Mouse (Mus musculus): ENCODE data around the gene Trak1. TPM values are rescaled to one million over a fixed set of nuclear protein-coding genes. Genes with fewer than 3 reads are reported as not detected.

The Trak1 gene
- polyA plus RNA-seq, 1 experiment: 31.0 TPM

DNA sequence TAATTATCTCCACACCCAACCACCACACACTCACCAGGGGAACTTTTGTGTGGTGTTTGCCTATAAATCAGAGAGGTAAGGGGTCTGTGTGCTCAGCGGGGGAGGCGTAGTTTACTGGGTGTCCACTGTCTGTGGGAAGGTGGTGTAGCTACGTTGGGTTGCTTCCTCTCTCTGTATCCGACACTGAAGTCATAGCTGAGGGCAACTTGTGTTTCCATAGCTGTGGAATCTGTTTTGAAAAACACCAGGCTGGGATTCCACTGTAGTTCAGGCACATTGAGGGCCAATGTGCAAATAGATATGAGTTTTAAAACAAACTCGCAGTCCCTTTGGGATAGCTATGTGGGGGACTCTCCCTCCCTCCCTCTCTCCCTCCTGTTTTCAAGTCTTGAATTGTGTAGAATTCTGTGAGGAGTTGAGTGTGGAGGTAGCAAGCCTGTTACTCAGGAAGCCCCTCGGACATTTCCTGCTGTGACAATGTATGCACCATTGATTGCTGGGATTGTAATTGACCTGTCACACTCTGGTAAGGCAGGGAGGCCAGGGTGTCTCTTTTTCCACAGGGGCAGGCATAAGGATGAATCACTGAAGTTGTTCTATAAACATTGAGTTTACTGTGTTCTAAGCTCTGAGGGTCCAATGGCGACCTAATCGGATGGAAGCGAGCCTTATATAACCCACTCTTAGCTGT, 54.2 kb downstream of the Trak1 start:
- Histone ChIP-seq H3K27me3 (ENCODE audit: control insufficient read depth, insufficient read depth, low read length) (no peaks in the 10 kb centered on the region), H3K36me3 (ENCODE audit: control insufficient read depth, insufficient read depth, low read length) (no peaks in the 10 kb centered on the region), H3K4me1 (ENCODE audit: control insufficient read depth, insufficient read depth, insufficient read length) (peaks cover 13% of the 10 kb centered on the region; the same call in 1 of the 2 replicates), H3K4me3 (ENCODE audit: extremely low read depth, insufficient read depth, insufficient read length) (no peak overlapping the region), H3K27ac (ENCODE audit: insufficient read depth, low read length) (no peak overlapping the region)
- no peak for DNase-seq (ENCODE audit: low read depth in 1 of 2, low spot score in 2 of 2)
- 78% methylated on average over 9 of the region's 9 CpGs for WGBS
- TF ChIP-seq POLR2A (IDR thresholded peaks at IDR 0.05; ENCODE audit: low read depth, low read length) (no peak), CTCF (IDR thresholded peaks at IDR 0.05; ENCODE audit: extremely low read depth, insufficient read depth, insufficient read length, insufficient replicate concordance) (no peak)

DNA sequence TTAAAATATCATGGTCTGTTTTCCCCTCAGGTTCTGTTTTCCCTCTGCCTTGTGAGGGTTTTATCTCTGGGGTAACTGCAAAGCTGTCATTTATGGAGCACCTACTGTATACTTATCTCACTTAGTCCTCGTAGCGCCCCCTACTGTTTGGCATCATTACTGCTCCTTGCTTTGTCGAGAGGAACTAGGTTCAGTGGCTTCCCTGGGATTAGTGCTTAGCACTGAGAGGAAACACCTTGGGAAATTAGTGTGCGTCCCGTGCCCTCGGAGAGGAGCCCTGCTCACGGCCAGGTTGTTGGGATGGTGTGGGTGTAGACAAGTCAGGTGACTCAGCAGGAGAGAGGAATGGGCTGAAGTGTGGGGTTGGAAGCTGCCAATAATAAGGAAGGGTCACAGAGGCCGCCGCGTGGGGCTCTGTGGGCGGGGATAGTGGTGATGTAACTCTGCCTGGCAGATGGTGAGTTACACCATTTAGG, 54.9 kb downstream of the Trak1 start:
- peak in 1 of 2 experiments; percentile 52 for DNase-seq (ENCODE audit: low read depth in 1 of 2, low spot score in 2 of 2)
- Histone ChIP-seq H3K27ac (ENCODE audit: insufficient read depth, low read length) (no peak overlapping the region), H3K27me3 (ENCODE audit: control insufficient read depth, insufficient read depth, low read length) (no peaks in the 10 kb centered on the region), H3K4me3 (ENCODE audit: extremely low read depth, insufficient read depth, insufficient read length) (no peak overlapping the region), H3K4me1 (ENCODE audit: control insufficient read depth, insufficient read depth, insufficient read length) (peaks cover 13% of the 10 kb centered on the region; the same call in 1 of the 2 replicates), H3K36me3 (ENCODE audit: control insufficient read depth, insufficient read depth, low read length) (no peaks in the 10 kb centered on the region)
- TF ChIP-seq POLR2A (IDR thresholded peaks at IDR 0.05; ENCODE audit: low read depth, low read length) (no peak), CTCF (IDR thresholded peaks at IDR 0.05; ENCODE audit: extremely low read depth, insufficient read depth, insufficient read length, insufficient replicate concordance) (peak; percentile 31; the same call in 1 of the 2 replicates)
- WGBS: 25% methylated on average over 11 of the region's 11 CpGs

DNA sequence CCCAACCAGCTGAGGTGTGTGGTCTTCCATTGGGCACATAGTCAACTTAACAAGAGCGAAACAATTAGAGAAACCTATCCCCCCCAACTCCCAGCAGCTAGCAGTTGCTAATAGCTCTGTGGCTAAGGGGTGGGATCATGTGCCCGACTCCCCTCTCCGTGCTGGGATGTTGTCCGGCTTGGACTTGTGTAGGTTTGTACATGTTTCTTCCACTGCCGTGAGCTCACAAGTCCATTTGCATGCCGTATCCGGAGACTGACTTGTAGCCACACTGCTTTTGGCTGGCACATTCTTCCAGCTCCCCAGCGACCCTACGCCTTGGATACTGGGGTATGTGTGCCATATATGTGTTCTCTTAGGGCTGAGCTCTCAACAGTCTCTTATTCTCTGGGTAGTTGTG, 55.4 kb downstream of the Trak1 start:
- Histone ChIP-seq H3K27me3 (ENCODE audit: control insufficient read depth, insufficient read depth, low read length) (no peaks in the 10 kb centered on the region), H3K27ac (ENCODE audit: insufficient read depth, low read length) (no peak overlapping the region), H3K4me1 (ENCODE audit: control insufficient read depth, insufficient read depth, insufficient read length) (peaks cover 9% of the 10 kb centered on the region; the same call in 1 of the 2 replicates), H3K4me3 (ENCODE audit: extremely low read depth, insufficient read depth, insufficient read length) (no peak overlapping the region), H3K36me3 (ENCODE audit: control insufficient read depth, insufficient read depth, low read length) (no peaks in the 10 kb centered on the region)
- TF ChIP-seq POLR2A (IDR thresholded peaks at IDR 0.05; ENCODE audit: low read depth, low read length) (no peak), CTCF (IDR thresholded peaks at IDR 0.05; ENCODE audit: extremely low read depth, insufficient read depth, insufficient read length, insufficient replicate concordance) (no peak)
- no peak for DNase-seq (ENCODE audit: low read depth in 1 of 2, low spot score in 2 of 2)
- 93% methylated on average over 9 of the region's 9 CpGs for WGBS

DNA sequence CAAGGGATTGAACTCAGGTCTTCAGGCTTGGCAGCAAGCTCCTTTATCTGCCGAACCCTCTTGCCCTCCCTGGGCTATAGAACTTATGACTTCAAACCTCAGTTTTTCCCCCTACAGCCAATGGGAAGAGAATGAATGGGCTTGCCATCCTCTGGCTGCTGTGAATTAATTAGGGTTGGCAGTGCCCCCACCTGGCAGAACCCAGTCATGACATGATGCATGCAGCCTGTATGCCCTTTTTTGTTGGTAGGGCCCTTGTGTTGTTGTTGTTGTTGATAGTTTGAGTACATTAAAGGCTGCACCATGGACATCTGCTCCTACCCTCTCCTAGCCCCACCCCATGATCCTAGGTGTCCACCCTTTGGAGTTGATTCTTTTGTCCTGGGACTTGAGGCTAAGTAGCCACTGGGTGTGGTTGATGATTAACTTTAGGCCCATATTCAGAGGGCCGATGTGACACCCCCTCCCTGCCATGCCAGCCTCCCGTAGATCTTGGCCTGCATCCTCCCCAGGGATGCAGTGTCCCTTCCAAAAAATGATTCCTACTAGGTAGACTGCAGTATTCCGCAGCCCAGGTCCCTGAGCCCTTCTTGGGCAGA, 57.6 kb downstream of the Trak1 start:
- Histone ChIP-seq H3K4me1 (ENCODE audit: control insufficient read depth, insufficient read depth, insufficient read length) (peaks cover 5% of the 10 kb centered on the region; the same call in 1 of the 2 replicates), H3K36me3 (ENCODE audit: control insufficient read depth, insufficient read depth, low read length) (no peaks in the 10 kb centered on the region), H3K4me3 (ENCODE audit: extremely low read depth, insufficient read depth, insufficient read length) (no peak overlapping the region), H3K27me3 (ENCODE audit: control insufficient read depth, insufficient read depth, low read length) (no peaks in the 10 kb centered on the region), H3K27ac (ENCODE audit: insufficient read depth, low read length) (no peak overlapping the region)
- 76% methylated on average over 4 of the region's 4 CpGs for WGBS
- peak in 1 of 2 experiments; percentile 62 for DNase-seq (ENCODE audit: low read depth in 1 of 2, low spot score in 2 of 2)
- TF ChIP-seq CTCF (IDR thresholded peaks at IDR 0.05; ENCODE audit: extremely low read depth, insufficient read depth, insufficient read length, insufficient replicate concordance) (peak; percentile 74; the same call in 1 of the 2 replicates), POLR2A (IDR thresholded peaks at IDR 0.05; ENCODE audit: low read depth, low read length) (no peak)

DNA sequence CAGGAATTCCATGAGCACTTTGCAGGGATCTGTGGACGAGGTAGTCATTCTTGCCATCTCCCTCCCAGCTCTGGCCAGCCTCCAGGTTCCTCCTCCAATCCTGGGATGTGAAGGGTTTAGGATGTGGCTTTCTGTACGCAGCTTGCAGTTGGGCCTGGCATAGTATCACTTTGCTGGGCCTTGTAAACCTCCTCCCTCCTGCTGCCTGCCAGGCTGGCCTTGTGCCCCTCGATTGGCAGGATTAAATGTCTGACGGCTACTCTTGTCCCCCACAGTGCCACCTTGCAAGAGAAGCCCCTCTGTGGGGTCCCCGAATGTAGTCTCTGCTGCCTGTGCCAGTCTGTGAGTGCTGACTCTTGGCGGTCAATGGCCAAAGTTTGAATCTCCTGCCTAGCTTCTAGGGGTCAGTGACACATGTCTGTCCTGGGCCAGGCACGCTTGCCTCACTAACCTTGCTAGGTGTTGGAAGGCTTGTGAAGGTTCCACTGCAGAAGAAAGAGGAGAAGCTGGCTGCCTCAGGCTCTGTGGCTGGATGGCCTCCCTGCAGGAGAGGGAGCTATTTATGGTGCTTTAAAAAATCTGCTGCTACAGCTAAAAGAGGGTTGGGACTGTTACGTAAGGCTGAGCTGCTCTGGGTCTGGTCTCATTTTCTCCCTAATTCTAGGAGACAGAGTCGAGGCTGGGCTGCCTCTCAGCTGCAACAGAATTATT, 58.3 kb downstream of the Trak1 start:
- Histone ChIP-seq H3K36me3 (ENCODE audit: control insufficient read depth, insufficient read depth, low read length) (no peaks in the 10 kb centered on the region), H3K4me1 (ENCODE audit: control insufficient read depth, insufficient read depth, insufficient read length) (peaks cover 10% of the 10 kb centered on the region; the same call in 1 of the 2 replicates), H3K27ac (ENCODE audit: insufficient read depth, low read length) (no peak overlapping the region; the same call in 1 of the 2 replicates), H3K27me3 (ENCODE audit: control insufficient read depth, insufficient read depth, low read length) (no peaks in the 10 kb centered on the region), H3K4me3 (ENCODE audit: extremely low read depth, insufficient read depth, insufficient read length) (no peak overlapping the region)
- WGBS: 79% methylated on average over 9 of the region's 9 CpGs
- TF ChIP-seq CTCF (IDR thresholded peaks at IDR 0.05; ENCODE audit: extremely low read depth, insufficient read depth, insufficient read length, insufficient replicate concordance) (no peak), POLR2A (IDR thresholded peaks at IDR 0.05; ENCODE audit: low read depth, low read length) (no peak)
- DNase-seq (ENCODE audit: low read depth in 1 of 2, low spot score in 2 of 2): no peak

DNA sequence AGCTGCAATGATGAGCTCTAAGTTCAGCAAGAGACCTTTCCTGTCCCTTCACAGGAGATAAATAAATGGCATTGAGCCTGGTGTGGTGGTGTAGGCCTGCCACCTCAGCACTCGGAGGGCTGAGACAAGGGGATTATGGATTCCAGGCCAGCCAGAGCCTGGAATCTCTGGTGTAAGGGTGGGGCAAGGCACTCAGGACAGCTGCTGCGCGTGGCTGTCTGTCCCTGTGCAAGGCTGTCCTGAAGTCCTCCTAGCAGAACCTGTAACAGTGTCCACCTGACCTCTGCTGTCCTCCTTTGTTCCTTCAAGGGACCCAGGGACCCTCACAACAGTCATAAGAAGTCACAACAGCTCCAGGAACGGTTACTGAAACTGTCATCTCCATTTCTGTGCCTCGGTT, 59.8 kb downstream of the Trak1 start:
- Histone ChIP-seq H3K27me3 (ENCODE audit: control insufficient read depth, insufficient read depth, low read length) (no peaks in the 10 kb centered on the region), H3K36me3 (ENCODE audit: control insufficient read depth, insufficient read depth, low read length) (no peaks in the 10 kb centered on the region), H3K4me1 (ENCODE audit: control insufficient read depth, insufficient read depth, insufficient read length) (peaks cover 15% of the 10 kb centered on the region; the same call in 1 of the 2 replicates), H3K4me3 (ENCODE audit: extremely low read depth, insufficient read depth, insufficient read length) (no peak overlapping the region), H3K27ac (ENCODE audit: insufficient read depth, low read length) (no peak overlapping the region)
- TF ChIP-seq POLR2A (IDR thresholded peaks at IDR 0.05; ENCODE audit: low read depth, low read length) (no peak), CTCF (IDR thresholded peaks at IDR 0.05; ENCODE audit: extremely low read depth, insufficient read depth, insufficient read length, insufficient replicate concordance) (no peak)
- 85% methylated on average over 5 of the region's 5 CpGs for WGBS
- DNase-seq (ENCODE audit: low read depth in 1 of 2, low spot score in 2 of 2): no peak
